Mouse (Mus musculus) stomach, postnatal 0 days (tissue): ENCODE results near the gene Snupn.

Source experiments
- CTCF ChIP-seq: IDR thresholded peaks from 2 replicates; pipeline ENCODE4 v1.5.1; 2016; ENCODE audit warnings: antibody characterized with exemption, low read depth, mild to moderate bottlenecking, moderate library complexity
- EP300 ChIP-seq: optimal IDR thresholded peaks from 2 replicates; pipeline ENCODE3; 2016; ENCODE audit warnings: antibody characterized with exemption

GRCm38 (mm10) chr9:56926025-56926360, 24.7 kb upstream of the Snupn start:
- no peak for TF ChIP-seq CTCF
- no peak for TF ChIP-seq EP300
